Mouse (Mus musculus) NIH3T3 (cell line): ENCODE results near the gene Bub1.

Experiments used
- DNase-seq: peaks from one replicate; pipeline ENCODE4 v3.0.0-alpha.2; 2012; ENCODE audit warnings: low read depth

Gene Bub1

GRCm38 (mm10) chr2:127774578-127774941 lies 57.1 kb downstream of the Bub1 start:
- no peak for DNase-seq

- DNase-seq, result no peak
Measured at GRCm38 (mm10) chr2:127773938-127774577, 57.6 kb downstream of the Bub1 start.

- DNase-seq, result no peak
Measured at GRCm38 (mm10) chr2:127761587-127761986, 70.1 kb downstream of the Bub1 start.

- DNase-seq, result no peak
Measured at GRCm38 (mm10) chr2:127760429-127761000, 71.2 kb downstream of the Bub1 start.

- DNase-seq, result no peak
Measured at GRCm38 (mm10) chr2:127760014-127760413, 71.7 kb downstream of the Bub1 start.

GRCm38 (mm10) chr2:127759157-127759880 lies 72.3 kb downstream of the Bub1 start:
- no peak for DNase-seq

GRCm38 (mm10) chr2:127757171-127757570 lies 74.5 kb downstream of the Bub1 start:
- no peak for DNase-seq

- DNase-seq, result no peak
Measured at GRCm38 (mm10) chr2:127754113-127754512, 77.6 kb downstream of the Bub1 start.

- no peak for DNase-seq
Measured at GRCm38 (mm10) chr2:127751849-127752610, 79.6 kb downstream of the Bub1 start.
